Mouse (Mus musculus) thymus, postnatal 10 days (tissue): Measurements from ENCODE around the gene Psg18.
"Not testable (repeated sequence)": the region's sequence is repeated elsewhere in the genome, so short reads cannot be mapped to it uniquely, and the experiment has no call there.

ENCODE experiments used
- DNase-seq, 2 experiments: peaks; one replicate each; pipeline ENCODE4 v3.0.0; 2021; ENCODE audit warnings: low spot score in 2 of 2

Psg18 gene

DNA sequence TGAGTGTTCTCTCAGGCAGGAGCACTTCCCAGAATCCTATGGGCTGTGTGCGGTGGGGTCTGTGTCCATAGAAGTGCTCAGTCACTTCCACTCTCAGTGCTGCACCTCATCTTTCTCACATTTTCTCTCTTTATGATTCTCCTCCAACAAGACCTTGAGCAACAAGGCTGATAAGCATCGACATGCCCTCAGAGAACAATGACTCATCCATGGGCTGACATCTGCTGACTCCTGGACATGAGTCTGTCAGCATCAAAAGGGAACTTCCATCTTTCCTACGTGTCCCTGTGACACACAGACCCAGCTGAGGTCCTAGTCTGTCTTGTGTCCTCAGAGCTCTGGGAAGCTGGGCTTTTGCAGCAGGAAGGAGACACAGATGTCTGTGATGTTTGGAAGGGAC lies at the start of gene Psg18:
Gene Psg18 (minus strand): TSS at position 101 of the 400 bp plus-strand sequence.
- DNase-seq, result not testable (repeated sequence)

DNA sequence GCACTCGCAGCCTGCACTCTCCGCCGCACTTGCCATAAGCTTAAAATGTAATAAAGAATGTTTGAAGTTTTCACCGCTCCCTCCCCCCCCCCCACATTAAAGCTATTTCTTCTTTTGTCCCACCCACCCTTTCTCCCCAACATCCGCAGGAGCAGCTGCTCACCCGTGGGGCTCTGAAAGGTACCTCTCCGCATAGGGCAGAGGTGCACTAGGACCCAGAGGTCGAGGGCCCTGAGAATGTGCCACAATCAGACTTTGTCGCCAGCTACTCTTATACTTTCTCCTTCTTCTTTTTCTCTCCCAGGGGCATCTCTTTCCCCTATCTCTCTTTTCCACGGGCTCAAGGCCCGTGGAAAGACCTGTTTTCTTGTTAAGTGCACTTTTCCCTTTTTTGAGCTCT lies 48.6 kb upstream of the Psg18 start:
- no peak for DNase-seq

DNA sequence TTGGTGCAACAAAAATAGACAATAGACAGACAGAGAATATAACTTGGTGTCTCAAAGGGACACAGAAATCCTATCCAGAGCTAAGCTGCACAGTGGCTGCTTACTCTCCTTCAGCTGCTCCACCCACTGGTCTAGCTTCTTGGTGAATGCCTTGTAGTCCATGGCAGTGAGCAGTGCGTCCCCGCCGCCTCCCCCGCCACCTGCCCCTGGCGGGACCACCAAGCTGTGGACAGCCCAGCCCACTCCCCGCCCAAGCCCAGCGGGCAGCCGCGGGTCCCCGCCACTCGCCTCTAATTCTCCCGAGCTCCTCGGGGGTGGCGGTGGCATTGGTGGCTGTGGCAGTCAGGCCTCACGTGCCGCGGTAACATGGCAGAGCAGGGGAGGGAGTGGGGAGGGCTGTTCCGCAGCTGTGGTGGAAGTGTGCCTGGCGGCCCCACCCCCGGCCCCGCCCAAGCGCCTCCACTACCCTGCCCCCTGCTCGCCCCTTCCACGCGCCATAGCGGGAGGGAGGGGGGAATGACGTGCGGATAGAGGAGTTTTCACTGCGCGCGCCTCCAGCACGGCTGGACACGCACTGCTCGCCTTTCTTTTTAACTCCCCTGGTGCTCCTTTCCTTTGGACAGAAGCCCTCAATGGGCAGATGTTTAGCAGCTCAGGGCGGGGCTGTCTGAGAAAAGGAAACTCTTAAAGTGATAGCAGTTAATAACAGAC lies 47.9 kb upstream of the Psg18 start:
- DNase-seq, result no peak

DNA sequence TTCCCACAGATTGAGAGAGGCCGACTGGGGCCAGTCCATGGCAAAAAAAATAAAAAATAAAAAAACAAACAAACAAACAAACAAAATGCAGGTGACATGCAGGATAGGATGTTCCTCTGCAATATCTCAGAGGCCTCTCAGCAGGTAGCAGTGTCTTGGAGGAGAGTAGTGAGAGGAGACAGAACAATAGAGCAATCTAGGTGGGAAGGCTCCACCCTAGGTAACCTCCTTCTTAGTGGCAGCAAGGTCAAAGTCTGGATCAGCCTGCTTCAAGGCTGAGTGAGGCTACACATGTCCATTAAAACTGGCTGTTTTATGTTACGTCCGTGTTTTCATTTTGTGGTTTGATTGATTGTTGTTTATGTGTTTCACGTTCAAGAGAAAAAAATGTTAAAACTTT lies 36.7 kb upstream of the Psg18 start:
- not testable (repeated sequence) for DNase-seq

DNA sequence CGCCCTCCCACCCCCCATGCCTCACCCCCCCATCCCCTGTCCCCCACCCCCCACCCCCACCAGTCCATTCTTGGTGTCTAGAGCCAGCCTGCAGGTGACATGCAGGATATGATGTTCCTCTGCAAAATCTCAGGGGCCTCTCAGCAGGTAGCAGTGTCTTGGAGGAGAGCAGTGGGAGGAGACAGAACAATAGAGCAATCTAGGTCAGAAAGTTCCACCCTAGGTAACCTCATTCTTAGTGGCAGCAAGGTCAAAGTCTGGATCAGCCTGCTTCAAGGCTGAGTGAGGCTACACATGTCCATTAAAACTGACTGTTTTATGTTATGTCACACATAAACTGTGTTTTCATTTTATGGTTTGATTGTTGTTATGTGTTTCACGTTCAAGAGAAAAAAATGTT lies 23.5 kb upstream of the Psg18 start:
- no peak for DNase-seq

DNA sequence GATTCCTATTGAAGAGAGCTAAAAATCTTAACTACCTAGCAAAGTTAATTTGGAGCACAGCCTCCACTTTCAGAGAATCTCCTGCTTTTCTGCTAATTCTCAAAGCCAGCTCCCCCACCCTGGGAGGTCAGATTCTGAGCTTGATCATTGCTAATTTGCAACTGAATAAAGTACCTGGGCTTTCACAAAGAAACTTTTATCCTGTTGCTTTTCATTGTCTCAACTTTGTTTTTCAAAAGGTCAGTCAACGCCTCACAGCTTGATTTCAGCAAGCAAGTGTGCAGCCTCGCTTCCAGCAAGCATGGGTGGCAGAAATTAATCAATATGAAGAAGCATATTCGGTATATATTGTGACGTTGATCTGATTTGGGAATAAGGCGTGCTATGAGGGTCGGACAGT lies 19.4 kb downstream of the Psg18 start:
- not testable (repeated sequence) for DNase-seq
